Comparison of ENCODE assay signal across 25 mouse cellular contexts in the genomic region with DNA sequence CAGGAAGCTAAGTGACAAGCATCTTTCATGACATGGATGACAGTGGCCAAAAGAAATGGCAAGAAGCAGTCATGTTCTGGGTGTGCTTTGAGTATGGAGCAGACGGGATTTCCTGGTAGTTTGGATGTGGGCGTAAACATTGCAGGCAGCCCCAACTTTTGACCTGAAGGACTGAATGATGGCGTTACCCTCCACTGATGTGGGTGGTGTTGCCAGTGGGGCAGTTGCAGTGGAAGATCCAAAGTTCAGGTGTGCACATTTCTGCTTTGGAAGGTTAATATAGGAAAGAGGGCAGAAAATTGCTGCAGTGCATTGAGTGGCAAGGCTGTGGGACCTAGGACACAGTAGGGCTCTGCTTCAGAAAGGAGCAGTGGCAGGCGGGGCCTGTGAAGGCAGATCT. TPM values are rescaled to one million over a fixed set of nuclear protein-coding genes. Genes with fewer than 3 reads are reported as not detected.
DNase-seq lines count a peak whose midpoint lies in the region; ATAC-seq and TF ChIP-seq lines count a peak whose summit lies in the region.
"Had no signal": no experiment of that assay in that cellular context is flagged by ENCODE, and none has a peak within 500 bp of the region (broad histone marks: within the 10 kb centered on the region; RNA-seq: fewer than 3 reads in every experiment).

No protein-coding gene starts in this region.

- 77% methylated on average over 4 of the region's 4 CpGs for WGBS in kidney, adult 2 months
- WGBS in kidney, embryonic 16.5 days: 88% methylated on average over 4 of the region's 4 CpGs
- WGBS in kidney, embryonic 14.5 days: 94% methylated on average over 4 of the region's 4 CpGs
- WGBS in liver, embryonic 16.5 days (ENCODE audit: insufficient replicate concordance): 62% methylated on average over 4 of the region's 4 CpGs

- no peak for TF ChIP-seq POLR2A in kidney, adult 2 months (IDR thresholded peaks at IDR 0.05; ENCODE audit: low read depth, low read length)

- no peak for ATAC-seq in kidney, embryonic 16.5 days (ENCODE audit: low FRiP score, low TSS enrichment)
- ATAC-seq in kidney, embryonic 14.5 days (ENCODE audit: low FRiP score, low TSS enrichment): no peak
- ATAC-seq in liver, embryonic 16.5 days (ENCODE audit: low read depth): peak; percentile 19; the same call in 1 of the 2 replicates
- ATAC-seq: forebrain, embryonic 13.5 days; forebrain, embryonic 16.5 days; Patski had no signal

- H3K36me3 ChIP-seq in kidney, adult 2 months (ENCODE audit: control insufficient read depth, insufficient read depth, low read length): peaks cover 2% of the 10 kb centered on the region; the same call in 1 of the 2 replicates
- peaks cover 8% of the 10 kb centered on the region; the same call in 1 of the 2 replicates for H3K36me3 ChIP-seq in kidney, embryonic 16.5 days (ENCODE audit: insufficient read depth, low read length)
- H3K36me3 ChIP-seq in kidney, embryonic 14.5 days (ENCODE audit: control insufficient read depth, insufficient read depth, low read length): peaks cover 17% of the 10 kb centered on the region; the same call in 1 of the 2 replicates
- H3K36me3 ChIP-seq in liver, embryonic 16.5 days (ENCODE audit: control insufficient read depth, insufficient read depth): no peaks in the 10 kb centered on the region
- H3K36me3 ChIP-seq: G1E had no signal

- H3K4me2 ChIP-seq in kidney, embryonic 16.5 days (replicated peaks; ENCODE audit: low read depth, low read length): no peak overlapping the region
- no peak overlapping the region for H3K4me2 ChIP-seq in kidney, embryonic 14.5 days (replicated peaks; ENCODE audit: low read depth, low read length)
- no peak overlapping the region for H3K4me2 ChIP-seq in liver, embryonic 16.5 days (ENCODE audit: low read depth, low read length)
- H3K4me2 ChIP-seq: forebrain, embryonic 13.5 days; heart, embryonic 13.5 days had no signal

- peak; percentile 77 for DNase-seq in kidney, adult 2 months
- DNase-seq in kidney, postnatal 36 days: peak; percentile 40 to 45
- no peak for DNase-seq in liver
- DNase-seq: adrenal gland, postnatal 10 days; adrenal gland, postnatal 36 days; B cell, adult 2 months; cerebellum, adult 18-20 months; cerebellum, adult 9-10 months; cerebellum, postnatal 14 days; gastrocnemius, postnatal 10 days; gastrocnemius, postnatal 36 days; heart, adult 2 months; heart, postnatal 14 days; heart, postnatal 4 days had no signal

- no peaks in the 10 kb centered on the region for H3K27me3 ChIP-seq in kidney, adult 2 months (replicated peaks; ENCODE audit: control insufficient read depth, insufficient read depth, low read length)
- H3K27me3 ChIP-seq in kidney, embryonic 16.5 days (ENCODE audit: insufficient read depth, low read length): no peaks in the 10 kb centered on the region
- H3K27me3 ChIP-seq in kidney, embryonic 14.5 days (ENCODE audit: control insufficient read depth, insufficient read depth, low read length): no peaks in the 10 kb centered on the region
- no peaks in the 10 kb centered on the region for H3K27me3 ChIP-seq in liver, embryonic 16.5 days (ENCODE audit: control insufficient read depth, insufficient read depth, low read depth, low read length)
- H3K27me3 ChIP-seq: CH12.LX; forebrain, embryonic 13.5 days; heart, embryonic 13.5 days; Patski had no signal

- H3K9ac ChIP-seq in kidney, embryonic 16.5 days (replicated peaks; ENCODE audit: low read length): no peak overlapping the region
- H3K9ac ChIP-seq in kidney, embryonic 14.5 days (ENCODE audit: low read depth, low read length): no peak overlapping the region
- H3K9ac ChIP-seq in liver, embryonic 16.5 days (ENCODE audit: low read depth, low read length): no peak overlapping the region
- H3K9ac ChIP-seq: forebrain, embryonic 13.5 days; heart, embryonic 13.5 days had no signal

- no peaks in the 10 kb centered on the region for H3K9me3 ChIP-seq in kidney, embryonic 16.5 days (ENCODE audit: low read length)
- no peaks in the 10 kb centered on the region for H3K9me3 ChIP-seq in kidney, embryonic 14.5 days (ENCODE audit: control insufficient read depth, low read length)
- no peaks in the 10 kb centered on the region for H3K9me3 ChIP-seq in liver, embryonic 16.5 days (replicated peaks; ENCODE audit: control insufficient read depth, low read length)
- H3K9me3 ChIP-seq: forebrain, embryonic 10.5 days; forebrain, embryonic 13.5 days; G1E; heart, embryonic 10.5 days; heart, embryonic 13.5 days had no signal

- no peak overlapping the region for H3K4me3 ChIP-seq in kidney, adult 2 months (ENCODE audit: insufficient read depth, low read depth, low read length)
- no peak overlapping the region for H3K4me3 ChIP-seq in kidney, embryonic 16.5 days (ENCODE audit: low read length)
- H3K4me3 ChIP-seq in kidney, embryonic 14.5 days (ENCODE audit: low read length): no peak overlapping the region
- H3K4me3 ChIP-seq in liver, embryonic 16.5 days (ENCODE audit: low read depth, low read length): no peak overlapping the region
- H3K4me3 ChIP-seq: forebrain, embryonic 10.5 days; forebrain, embryonic 13.5 days; heart, adult 2 months; heart, embryonic 10.5 days; heart, embryonic 13.5 days had no signal

- peaks cover 5% of the 10 kb centered on the region; the same call in 1 of the 2 replicates for H3K4me1 ChIP-seq in kidney, adult 2 months (ENCODE audit: control insufficient read depth, insufficient read depth, low read length)
- H3K4me1 ChIP-seq in kidney, embryonic 16.5 days (ENCODE audit: insufficient read depth, low read length): peaks cover 17% of the 10 kb centered on the region
- H3K4me1 ChIP-seq in kidney, embryonic 14.5 days (ENCODE audit: control insufficient read depth, insufficient read depth, low read length): peaks cover 3% of the 10 kb centered on the region; the same call in 1 of the 2 replicates
- no peaks in the 10 kb centered on the region for H3K4me1 ChIP-seq in liver, embryonic 16.5 days (ENCODE audit: control insufficient read depth, low read depth, low read length)
- H3K4me1 ChIP-seq: forebrain, embryonic 10.5 days; forebrain, embryonic 13.5 days had no signal

- peak overlapping the region; percentile 41; the same call in 1 of the 2 replicates for H3K27ac ChIP-seq in kidney, adult 2 months (ENCODE audit: insufficient read depth, low read depth, low read length)
- no peak overlapping the region for H3K27ac ChIP-seq in kidney, embryonic 16.5 days (ENCODE audit: low read length)
- H3K27ac ChIP-seq in kidney, embryonic 14.5 days (ENCODE audit: low read depth, low read length): no peak overlapping the region
- no peak overlapping the region for H3K27ac ChIP-seq in liver, embryonic 16.5 days (ENCODE audit: low read length)
- H3K27ac ChIP-seq: forebrain, embryonic 10.5 days; forebrain, embryonic 13.5 days; heart, adult 2 months; heart, embryonic 10.5 days; heart, embryonic 13.5 days had no signal

- no peak for TF ChIP-seq CTCF in kidney, adult 2 months (conservative IDR thresholded peaks at IDR 0.05; ENCODE audit: insufficient read depth, insufficient read length, low read depth, low read length)

RNA-seq across cellular contexts. Expression of a gene that starts 12.0 kb away (rescaled TPM):
- 29.2 and 33.1 TPM in 2 replicates for polyA plus RNA-seq in kidney, adult 2 months (2012; rRNA removed)
- polyA plus RNA-seq in kidney, embryonic 16.5 days (2015; fragmentation: Nextera tagmentation; extraction: Ambion mirVana): 38.4 and 40.1 TPM in 2 replicates
- 19.0 and 33.3 TPM in 2 replicates for polyA plus RNA-seq in kidney, embryonic 14.5 days (2014; fragmentation: Nextera tagmentation; extraction: Ambion mirVana)
- 2.1 and 2.7 TPM in 2 replicates for polyA plus RNA-seq in liver, embryonic 16.5 days (2015; fragmentation: Nextera tagmentation; extraction: Ambion mirVana)

RNA-seq across cellular contexts. Expression of a gene that starts 12.1 kb away (rescaled TPM):
- polyA plus RNA-seq in kidney, adult 2 months (2012; rRNA removed): 1.6 and 1.9 TPM in 2 replicates
- 18.6 and 22.0 TPM in 2 replicates for polyA plus RNA-seq in kidney, embryonic 16.5 days (2015; fragmentation: Nextera tagmentation; extraction: Ambion mirVana)
- polyA plus RNA-seq in kidney, embryonic 14.5 days (2014; fragmentation: Nextera tagmentation; extraction: Ambion mirVana): 14.3 and 20.9 TPM in 2 replicates
- 8.5 and 9.3 TPM in 2 replicates for polyA plus RNA-seq in liver, embryonic 16.5 days (2015; fragmentation: Nextera tagmentation; extraction: Ambion mirVana)

RNA-seq across cellular contexts. Expression of a gene that starts 27.0 kb away (rescaled TPM):
- 2.2 and 2.3 TPM in 2 replicates for polyA plus RNA-seq in kidney, adult 2 months (2012; rRNA removed)
- polyA plus RNA-seq in kidney, embryonic 16.5 days (2015; fragmentation: Nextera tagmentation; extraction: Ambion mirVana): 2.3 and 2.8 TPM in 2 replicates
- 1.3 and 2.1 TPM in 2 replicates for polyA plus RNA-seq in kidney, embryonic 14.5 days (2014; fragmentation: Nextera tagmentation; extraction: Ambion mirVana)
- polyA plus RNA-seq in liver, embryonic 16.5 days (2015; fragmentation: Nextera tagmentation; extraction: Ambion mirVana): 0.08 TPM in 1 of 2 replicates, not detected in the other
- polyA plus RNA-seq: G1E had no signal

RNA-seq across cellular contexts. Expression of a gene that starts 56.7 kb away (rescaled TPM):
- 499 and 560 TPM in 2 replicates for polyA plus RNA-seq in kidney, adult 2 months (2012; rRNA removed)
- polyA plus RNA-seq in kidney, embryonic 16.5 days (2015; fragmentation: Nextera tagmentation; extraction: Ambion mirVana): 1,760 and 1,914 TPM in 2 replicates
- 2,535 and 3,306 TPM in 2 replicates for polyA plus RNA-seq in kidney, embryonic 14.5 days (2014; fragmentation: Nextera tagmentation; extraction: Ambion mirVana)
- polyA plus RNA-seq in liver, embryonic 16.5 days (2015; fragmentation: Nextera tagmentation; extraction: Ambion mirVana): 967 and 1,136 TPM in 2 replicates
